Mouse (Mus musculus) thymus, postnatal 14 days (tissue): Measurements from ENCODE around the gene Lig1.

ENCODE experiments used
- DNase-seq: peaks from one replicate; pipeline ENCODE4 v3.0.0; 2021

Lig1 gene

DNA sequence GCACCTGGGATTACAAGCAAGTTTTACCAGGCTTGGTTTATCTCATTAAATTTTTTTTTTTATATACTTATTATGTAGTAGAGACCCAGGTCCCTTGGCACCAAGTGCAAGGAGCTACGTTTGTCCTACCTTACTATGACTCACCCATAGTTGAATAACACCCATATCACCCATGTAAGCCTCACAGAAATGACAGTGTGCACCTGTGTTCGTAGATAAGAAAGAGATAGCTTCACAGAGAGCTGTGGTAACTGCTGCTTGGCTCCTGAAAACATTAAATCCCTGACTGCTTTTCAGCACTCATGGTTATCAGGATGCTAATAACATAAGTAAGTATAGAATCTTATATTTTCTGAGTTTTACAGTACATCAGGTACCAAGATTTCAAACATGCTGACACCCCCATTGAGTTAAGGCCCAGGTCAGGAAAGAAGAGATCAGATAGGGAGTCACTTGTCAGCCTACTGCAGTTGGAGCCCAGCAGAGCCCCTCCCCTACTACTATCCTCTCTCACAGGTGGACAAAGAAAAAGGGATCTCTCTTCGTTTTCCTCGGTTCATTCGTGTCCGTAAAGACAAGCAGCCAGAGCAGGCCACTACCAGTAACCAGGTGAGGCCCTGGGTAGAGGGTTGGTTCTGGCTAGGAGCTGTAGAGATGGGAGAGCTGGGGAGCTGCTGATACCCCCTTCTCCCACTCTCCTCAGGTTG, 33.6 kb downstream of the Lig1 start:
- DNase-seq: no peak

DNA sequence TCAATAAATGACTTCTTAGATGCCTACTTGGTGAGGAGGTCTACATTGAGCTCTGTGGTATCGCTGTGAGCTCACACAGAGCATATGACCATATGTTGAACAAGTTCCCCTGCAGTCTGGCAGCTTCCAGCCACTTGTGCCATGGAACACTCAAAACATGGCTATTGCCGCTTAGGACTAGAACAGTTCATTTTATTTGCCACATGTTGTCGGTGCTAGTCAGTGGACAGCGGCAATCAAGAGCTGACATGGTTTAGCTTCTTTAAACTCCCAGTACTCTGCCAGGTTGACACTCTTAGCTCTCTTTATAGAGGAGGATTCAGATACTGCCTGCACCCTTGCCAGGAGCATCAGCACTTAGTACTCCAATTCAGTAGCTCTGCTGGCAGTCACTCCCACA, 34.3 kb downstream of the Lig1 start:
- DNase-seq: no peak

DNA sequence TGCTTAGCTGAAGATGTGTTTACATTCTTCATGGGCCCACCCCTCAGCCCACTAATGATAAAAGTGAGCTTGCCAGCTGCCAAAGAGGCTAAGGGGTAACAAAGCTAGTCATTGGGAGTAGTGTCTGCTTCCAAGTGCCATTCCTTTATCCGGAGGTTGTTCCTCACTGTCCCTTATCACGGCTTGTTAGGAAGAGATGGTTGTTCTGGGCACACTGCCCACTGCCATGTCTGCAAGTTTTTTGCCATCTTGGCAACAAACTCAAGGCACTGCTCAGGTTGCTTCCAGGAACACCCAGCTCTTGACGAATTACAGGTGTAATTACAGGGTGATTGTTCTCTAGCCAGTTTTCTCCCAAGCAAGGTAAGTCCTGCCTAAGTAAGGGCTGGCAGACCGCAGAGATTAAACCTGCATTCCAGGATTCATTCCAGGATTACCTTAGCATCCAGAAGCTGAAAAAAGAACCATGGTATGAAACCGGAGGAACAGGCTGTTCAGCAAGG, 37.1 kb downstream of the Lig1 start:
- no peak for DNase-seq

DNA sequence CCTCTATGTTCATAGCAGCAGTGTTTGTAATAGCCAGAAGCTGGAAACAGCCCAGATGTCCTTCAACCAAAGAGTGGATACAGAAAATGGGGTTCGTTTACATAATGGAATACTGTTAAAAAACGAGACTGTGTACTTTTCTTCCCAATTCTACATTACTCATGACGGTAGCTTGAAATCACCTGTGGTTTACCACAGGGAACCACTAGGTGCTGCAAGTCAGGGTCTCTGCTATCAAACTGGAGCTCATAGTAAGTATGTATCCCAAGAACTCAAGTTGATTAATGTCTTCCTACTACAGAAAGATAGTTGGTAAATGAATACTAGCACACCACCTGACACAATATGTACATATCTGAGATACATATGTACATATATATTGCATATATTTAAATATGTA, 44.3 kb downstream of the Lig1 start:
- DNase-seq: no peak

DNA sequence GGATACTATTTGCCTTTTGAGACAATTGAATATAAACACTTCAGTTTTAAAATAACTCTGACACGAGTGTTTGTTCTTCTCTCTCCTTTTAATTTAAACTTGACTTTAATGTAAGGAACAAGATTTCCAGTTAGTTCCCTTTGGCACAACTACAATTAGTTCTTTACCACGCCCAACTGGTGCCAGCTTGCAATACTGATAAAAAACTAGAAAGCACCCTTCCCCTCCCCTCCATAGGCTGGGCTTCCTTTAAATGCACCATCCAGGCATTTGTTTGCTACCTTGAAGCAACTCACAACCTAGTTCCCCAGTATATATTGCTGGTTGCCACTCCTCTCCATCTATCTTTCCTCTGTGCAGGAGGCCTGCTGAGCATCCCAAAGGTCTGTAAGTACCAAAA, 47.2 kb downstream of the Lig1 start, which contains the start of gene Pla2g4c:
TSS of gene Pla2g4c (plus strand) at position 340 of the 400 bp plus-strand sequence.
- DNase-seq: no peak

DNA sequence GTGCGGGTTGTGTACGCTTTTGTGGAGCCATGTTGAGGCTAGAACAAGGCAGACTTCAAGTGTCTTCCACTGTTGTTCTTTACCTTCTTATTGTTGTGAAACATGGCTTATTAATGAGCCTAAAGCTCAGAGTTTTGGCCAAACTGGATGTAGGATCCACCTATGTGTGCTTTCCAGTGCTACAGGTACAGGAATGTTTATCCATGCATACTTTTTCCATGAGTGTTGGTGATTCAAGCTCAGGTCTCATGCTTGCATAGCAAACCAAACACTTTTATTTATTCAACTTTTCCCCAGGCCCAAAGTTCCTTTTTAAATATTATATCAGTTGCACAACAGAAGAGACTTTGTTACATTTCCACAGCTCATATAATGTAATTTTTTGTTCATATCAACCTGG, 53.5 kb downstream of the Lig1 start:
- DNase-seq: no peak

DNA sequence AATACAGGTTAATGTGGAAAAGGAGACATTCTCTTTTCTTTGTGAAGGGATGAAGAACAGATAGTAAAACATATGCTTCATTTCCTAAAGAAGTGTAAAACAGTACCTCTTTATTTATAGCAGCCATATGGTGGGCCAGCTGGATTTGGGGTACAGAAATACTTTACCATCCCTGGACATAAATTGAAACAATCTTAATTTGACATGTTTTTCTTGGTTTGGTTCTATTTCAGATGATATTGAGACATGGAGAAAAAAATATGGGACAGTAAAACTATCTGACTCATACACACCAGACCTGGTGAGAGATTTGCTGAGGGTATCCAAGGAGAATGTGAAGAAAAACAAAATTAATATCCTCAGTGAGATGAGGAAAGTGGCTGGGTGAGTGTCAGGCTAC, 78.9 kb downstream of the Lig1 start:
- DNase-seq: no peak
